11 mouse cellular contexts compared by ENCODE assay signal in the genomic region with DNA sequence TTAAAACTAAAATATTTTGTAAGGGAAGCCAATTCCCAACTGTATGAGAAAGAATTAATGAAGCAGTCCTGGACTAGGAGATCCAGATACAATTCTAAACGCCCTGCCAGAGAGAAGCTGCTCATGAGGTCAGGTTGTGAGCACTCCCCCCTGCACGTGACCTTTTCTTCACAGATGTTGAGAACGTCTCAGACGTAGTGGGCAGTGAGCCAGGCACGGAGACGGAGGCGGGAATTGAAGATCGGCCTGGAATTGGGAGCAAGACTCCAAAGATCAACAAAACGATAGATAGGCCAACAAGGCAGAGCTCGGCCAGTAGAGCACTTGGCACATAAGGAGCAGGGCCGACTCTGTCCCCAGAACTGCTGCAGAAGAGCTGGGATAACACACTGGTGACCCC. TPM values are rescaled to one million over a fixed set of nuclear protein-coding genes. Genes with fewer than 3 reads are reported as not detected.
DNase-seq lines count a peak whose midpoint lies in the region; ATAC-seq and TF ChIP-seq lines count a peak whose summit lies in the region.
"Had no signal": no experiment of that assay in that cellular context is flagged by ENCODE, and none has a peak within 500 bp of the region (broad histone marks: within the 10 kb centered on the region; RNA-seq: fewer than 3 reads in every experiment).

No protein-coding gene starts in this region.

- H3K27me3 ChIP-seq in hindbrain, embryonic 11.5 days (ENCODE audit: control insufficient read depth, insufficient read depth, low read length) = no peaks in the 10 kb centered on the region
- H3K27me3 ChIP-seq in hindbrain, embryonic 10.5 days (ENCODE audit: insufficient read depth, poor library complexity, severe bottlenecking) = no peaks in the 10 kb centered on the region
- no peaks in the 10 kb centered on the region for H3K27me3 ChIP-seq in midbrain, embryonic 15.5 days (replicated peaks)
- H3K27me3 ChIP-seq: forebrain, embryonic 12.5 days; neural tube, embryonic 12.5 days; stomach, embryonic 15.5 days had no signal

- TF ChIP-seq CTCF in brain, embryonic 14.5 days (IDR thresholded peaks at IDR 0.05; ENCODE audit: borderline replicate concordance, extremely low read depth, insufficient read depth, insufficient read length) = no peak

- no peaks in the 10 kb centered on the region for H3K36me3 ChIP-seq in hindbrain, embryonic 11.5 days (ENCODE audit: control insufficient read depth, insufficient read depth, low read length)
- peaks cover 15% of the 10 kb centered on the region for H3K36me3 ChIP-seq in hindbrain, embryonic 10.5 days
- no peaks in the 10 kb centered on the region for H3K36me3 ChIP-seq in midbrain, embryonic 15.5 days (replicated peaks)
- H3K36me3 ChIP-seq: stomach, embryonic 15.5 days had no signal

- DNase-seq in hindbrain, embryonic 11.5 days (ENCODE audit: low spot score) = peak; percentile 10
- no peak for DNase-seq in hindbrain, embryonic 10.5 days (ENCODE audit: low spot score)
- DNase-seq in brain, embryonic 14.5 days (ENCODE audit: low read depth) = peak; percentile 45
- DNase-seq in kidney, adult 18-20 months = peak; percentile 83
- peak; percentile 69 for DNase-seq in lung, postnatal 14 days
- no peak for DNase-seq in thymus, postnatal 36 days
- no peak for DNase-seq in left cerebral cortex, adult 8-10 months (ENCODE audit: low spot score in 2 of 2)

- peaks cover 27% of the 10 kb centered on the region for H3K4me1 ChIP-seq in hindbrain, embryonic 11.5 days (replicated peaks; ENCODE audit: control insufficient read depth, insufficient read depth, low read length)
- H3K4me1 ChIP-seq in hindbrain, embryonic 10.5 days (replicated peaks) = peaks cover 81% of the 10 kb centered on the region
- peaks cover 70% of the 10 kb centered on the region for H3K4me1 ChIP-seq in midbrain, embryonic 15.5 days

- no peaks in the 10 kb centered on the region for H3K9me3 ChIP-seq in hindbrain, embryonic 11.5 days (ENCODE audit: control insufficient read depth, low read length)
- no peaks in the 10 kb centered on the region for H3K9me3 ChIP-seq in hindbrain, embryonic 10.5 days
- no peaks in the 10 kb centered on the region for H3K9me3 ChIP-seq in midbrain, embryonic 15.5 days
- H3K9me3 ChIP-seq: forebrain, embryonic 12.5 days; neural tube, embryonic 12.5 days; stomach, embryonic 15.5 days had no signal

- no peak overlapping the region for H3K27ac ChIP-seq in hindbrain, embryonic 11.5 days (ENCODE audit: low read depth, low read length)
- no peak overlapping the region for H3K27ac ChIP-seq in hindbrain, embryonic 10.5 days
- no peak overlapping the region for H3K27ac ChIP-seq in midbrain, embryonic 15.5 days
- H3K27ac ChIP-seq: forebrain, embryonic 12.5 days; neural tube, embryonic 12.5 days; stomach, embryonic 15.5 days had no signal

- no peak overlapping the region for H3K4me2 ChIP-seq in hindbrain, embryonic 11.5 days (replicated peaks; ENCODE audit: low read depth, low read length)
- no peak overlapping the region for H3K4me2 ChIP-seq in midbrain, embryonic 15.5 days
- H3K4me2 ChIP-seq: forebrain, embryonic 12.5 days; neural tube, embryonic 12.5 days; stomach, embryonic 15.5 days had no signal

- 75% methylated on average over 11 of the region's 11 CpGs for WGBS in hindbrain, embryonic 11.5 days
- WGBS in hindbrain, embryonic 10.5 days = 75% methylated on average over 11 of the region's 11 CpGs
- WGBS in midbrain, embryonic 15.5 days = 69% methylated on average over 11 of the region's 11 CpGs

- no peak overlapping the region for H3K9ac ChIP-seq in hindbrain, embryonic 11.5 days (ENCODE audit: low read depth, low read length)
- H3K9ac ChIP-seq in midbrain, embryonic 15.5 days = no peak overlapping the region
- H3K9ac ChIP-seq: forebrain, embryonic 12.5 days; neural tube, embryonic 12.5 days; stomach, embryonic 15.5 days had no signal

- H3K4me3 ChIP-seq in hindbrain, embryonic 11.5 days (ENCODE audit: low read depth, low read length) = no peak overlapping the region
- no peak overlapping the region for H3K4me3 ChIP-seq in hindbrain, embryonic 10.5 days
- no peak overlapping the region for H3K4me3 ChIP-seq in midbrain, embryonic 15.5 days
- H3K4me3 ChIP-seq: forebrain, embryonic 12.5 days; neural tube, embryonic 12.5 days; stomach, embryonic 15.5 days had no signal

- no peak for ATAC-seq in hindbrain, embryonic 11.5 days (ENCODE audit: low FRiP score)
- no peak for ATAC-seq in midbrain, embryonic 15.5 days (replicated peaks)

- no peak for TF ChIP-seq POLR2A in brain, embryonic 14.5 days (IDR thresholded peaks at IDR 0.05; ENCODE audit: borderline replicate concordance, extremely low read depth, insufficient read depth, insufficient read length, poor library complexity, severe bottlenecking)

RNA-seq across cellular contexts. Expression of gene Coro1c, which starts 21.4 kb away (rescaled TPM):
- 192 and 230 TPM in 2 replicates for polyA plus RNA-seq in hindbrain, embryonic 11.5 days (2014; fragmentation: Nextera tagmentation; extraction: Ambion mirVana)
- polyA plus RNA-seq in hindbrain, embryonic 10.5 days (2016; fragmentation: Nextera tagmentation; extraction: Ambion mirVana) = 248 and 258 TPM in 2 replicates
- polyA plus RNA-seq in brain, embryonic 14.5 days (2012; rRNA removed) = 136 and 202 TPM in 2 replicates
- 198 and 206 TPM in 2 replicates for polyA plus RNA-seq in midbrain, embryonic 15.5 days (2015; fragmentation: Nextera tagmentation; extraction: Ambion mirVana)
- total RNA-seq in left cerebral cortex, adult 8-10 months (2022) = 10 to 100 TPM; 76.3 to 95.4 (median 86.2) TPM

RNA-seq across cellular contexts. Expression of gene Selplg, which starts 54.7 kb away (rescaled TPM):
- 0.96 and 1.0 TPM in 2 replicates for polyA plus RNA-seq in hindbrain, embryonic 11.5 days (2014; fragmentation: Nextera tagmentation; extraction: Ambion mirVana)
- polyA plus RNA-seq in hindbrain, embryonic 10.5 days (2016; fragmentation: Nextera tagmentation; extraction: Ambion mirVana) = 1.3 and 1.7 TPM in 2 replicates
- 0.88 and 1.3 TPM in 2 replicates for polyA plus RNA-seq in brain, embryonic 14.5 days (2012; rRNA removed)
- polyA plus RNA-seq in midbrain, embryonic 15.5 days (2015; fragmentation: Nextera tagmentation; extraction: Ambion mirVana) = 2.4 and 2.8 TPM in 2 replicates
- total RNA-seq in left cerebral cortex, adult 8-10 months (2022) = 10 to 100 TPM; 26.2 to 60.3 (median 40.2) TPM

Comparison
In these comparisons a context has a peak if more than half of its experiments do, and no peak if none do; other contexts are left out.
1. DNase-seq: peak in hindbrain, embryonic 11.5 days (single experiment), brain, embryonic 14.5 days (single experiment), kidney, adult 18-20 months (single experiment) and lung, postnatal 14 days (single experiment); none in hindbrain, embryonic 10.5 days (single experiment), thymus, postnatal 36 days (0 of 2) and left cerebral cortex, adult 8-10 months (0 of 2).